Mouse (Mus musculus) neural tube, embryonic 11.5 days (tissue): ENCODE data around the gene Hectd1. TPM values are rescaled to one million over a fixed set of nuclear protein-coding genes. Genes with fewer than 3 reads are reported as not detected.

Experiments used
- ATAC-seq: fragments of 200-750 bp; cut with Nextera tagmentation; 2 replicates; pipeline ENCODE4 v1.8.0; 2017; ENCODE audit warnings: moderate number of reproducible peaks, mild to moderate bottlenecking, moderate TSS enrichment, moderate library complexity; ENCODE audit not compliant: insufficient read depth, low FRiP score, low TSS enrichment
- DNase-seq: peaks from one replicate; pipeline ENCODE4 v3.0.0-alpha.2; 2015; ENCODE audit warnings: low spot score
- H3K27ac ChIP-seq: fragments of 300-500 bp; sonication (generic); 2 replicates; pipeline ENCODE4 v1.5.1; 2014; ENCODE audit warnings: low read depth, mild to moderate bottlenecking, low read length
- H3K27me3 ChIP-seq: fragments of 300-500 bp; sonication (generic); 2 replicates; pipeline ENCODE4 v1.6.1; 2014; ENCODE audit warnings: mild to moderate bottlenecking, low read length, mixed read lengths; ENCODE audit not compliant: control insufficient read depth, insufficient read depth
- H3K36me3 ChIP-seq: fragments of 300-500 bp; sonication (generic); 2 replicates; pipeline ENCODE4 v1.6.1; 2014; ENCODE audit warnings: mild to moderate bottlenecking, low read length, moderate library complexity, mixed read lengths; ENCODE audit not compliant: control insufficient read depth, insufficient read depth
- H3K4me1 ChIP-seq: fragments of 300-500 bp; sonication (generic); 2 replicates; pipeline ENCODE4 v1.6.1; 2014; ENCODE audit warnings: low read length, mixed read lengths; ENCODE audit not compliant: control insufficient read depth, insufficient read depth
- H3K4me2 ChIP-seq: fragments of 300-500 bp; sonication (generic); 2 replicates; pipeline ENCODE4 v1.6.1; 2014; ENCODE audit warnings: low read depth, mild to moderate bottlenecking, moderate library complexity
- H3K4me3 ChIP-seq: fragments of 300-500 bp; sonication (generic); 2 replicates; pipeline ENCODE4 v1.5.1; 2014; ENCODE audit warnings: low read depth, low read length
- H3K9ac ChIP-seq: fragments of 300-500 bp; sonication (generic); 2 replicates; pipeline ENCODE4 v1.6.1; 2014; ENCODE audit warnings: mild to moderate bottlenecking, low read length
- H3K9me3 ChIP-seq: fragments of 300-500 bp; sonication (generic); 2 replicates; pipeline ENCODE4 v1.6.1; 2016; ENCODE audit warnings: low read length; ENCODE audit not compliant: control insufficient read depth
- WGBS: fragments of 180-500 bp; shearing (Covaris S2); extraction: QIAGEN DNeasy Blood & Tissue Kit; methylation state at CpG from one replicate; pipeline ENCODE4 v1.1.7; 2014; 5-methylcytosine and 5-hydroxymethylcytosine counted together
- polyA plus RNA-seq: library from polyadenylated mRNA; unstranded; fragments of >200 nt; fragmentation: Nextera tagmentation; extraction: Ambion mirVana; gene quantifications from 2 replicates; pipeline ENCODE4 v1.2.1, GENCODE M21; 2014

Gene Hectd1
- polyA plus RNA-seq, 1 experiment from 2014 or later = 36.4 TPM

DNA sequence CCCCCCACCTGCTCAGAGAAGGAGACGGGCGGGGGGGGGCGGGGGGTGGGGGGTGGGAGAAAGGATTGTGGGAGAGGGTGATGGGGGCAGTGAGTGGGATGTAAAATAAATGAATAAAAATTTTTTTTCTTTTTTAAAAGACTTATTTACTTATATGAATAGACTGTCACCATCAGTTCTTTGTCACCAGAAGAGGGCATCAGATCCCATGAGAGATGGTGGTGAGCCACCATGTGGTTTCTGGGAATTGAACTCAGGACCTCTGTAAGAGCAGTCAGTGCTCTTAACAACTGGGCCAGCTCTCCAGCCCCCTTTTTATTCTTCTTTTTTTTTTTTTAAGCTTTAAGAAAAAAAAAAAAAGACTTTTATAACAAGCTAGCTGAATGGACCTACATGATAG, 7.1 kb downstream of the Hectd1 start:
- no peaks in the 10 kb centered on the region for H3K9me3 ChIP-seq
- no peak for ATAC-seq
- H3K4me1 ChIP-seq = peaks cover 3% of the 10 kb centered on the region
- no peak overlapping the region for H3K4me3 ChIP-seq
- no peak overlapping the region for H3K27ac ChIP-seq
- DNase-seq = no peak
- 81% methylated on average over 3 of the region's 3 CpGs for WGBS
- no peaks in the 10 kb centered on the region for H3K27me3 ChIP-seq
- H3K9ac ChIP-seq = no peak overlapping the region
- H3K36me3 ChIP-seq = no peaks in the 10 kb centered on the region; the same call in 1 of the 2 replicates
- no peak overlapping the region for H3K4me2 ChIP-seq

DNA sequence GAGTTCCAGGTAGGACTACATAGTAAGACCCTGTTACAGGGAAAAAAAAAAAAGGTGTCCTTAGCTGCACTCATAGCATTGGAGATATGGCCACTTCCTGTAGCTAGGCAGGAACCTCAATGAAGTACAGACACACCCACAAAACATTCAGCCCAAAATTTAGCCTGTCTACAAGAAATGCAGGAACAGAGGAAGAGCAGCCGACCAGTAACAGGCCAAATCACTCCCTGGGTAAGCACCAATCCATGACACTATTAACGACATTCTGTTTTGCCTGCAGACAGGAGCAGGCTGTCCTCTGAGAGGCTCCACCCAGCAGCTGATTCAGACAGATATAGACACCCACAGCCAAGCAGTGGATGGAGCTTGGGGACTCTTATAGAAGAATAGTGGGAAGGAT, 8.1 kb downstream of the Hectd1 start:
- Histone ChIP-seq H3K36me3 (no peaks in the 10 kb centered on the region; the same call in 1 of the 2 replicates), H3K27me3 (no peaks in the 10 kb centered on the region), H3K9ac (no peak overlapping the region), H3K4me2 (no peak overlapping the region), H3K4me1 (no peaks in the 10 kb centered on the region), H3K27ac (no peak overlapping the region), H3K4me3 (no peak overlapping the region), H3K9me3 (no peaks in the 10 kb centered on the region)
- DNase-seq = no peak
- ATAC-seq = no peak
- WGBS = 70% methylated on average over 2 of the region's 2 CpGs

DNA sequence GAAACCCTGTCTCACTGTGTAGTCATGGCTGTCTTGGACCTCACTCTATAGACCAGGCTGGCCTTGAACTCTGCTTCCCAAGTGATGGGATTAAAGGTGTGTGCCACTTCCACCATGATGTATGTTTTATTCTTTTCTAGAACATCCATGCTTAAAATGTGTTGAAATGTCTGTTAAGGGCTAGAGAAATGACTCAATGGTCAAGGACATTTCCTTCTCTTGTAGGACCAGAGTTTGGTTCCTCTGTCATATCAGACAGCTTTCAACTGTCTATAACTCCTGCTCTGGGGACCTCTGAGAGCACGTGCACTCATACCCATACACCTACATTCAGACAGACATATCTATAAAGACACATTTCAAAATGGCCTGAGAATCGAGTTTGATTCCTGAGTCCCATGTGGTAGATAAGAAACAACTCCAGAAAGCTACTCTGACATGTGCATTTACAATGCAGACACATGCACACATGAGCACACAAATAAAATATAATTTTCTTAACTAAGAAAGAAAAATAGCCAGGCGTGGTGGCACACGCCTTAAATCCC, 9.3 kb downstream of the Hectd1 start:
- DNase-seq (no peak), ATAC-seq (no peak)
- Histone ChIP-seq H3K9ac (no peak overlapping the region), H3K9me3 (no peaks in the 10 kb centered on the region), H3K4me1 (no peaks in the 10 kb centered on the region), H3K27ac (no peak overlapping the region), H3K27me3 (no peaks in the 10 kb centered on the region), H3K4me3 (no peak overlapping the region), H3K4me2 (no peak overlapping the region), H3K36me3 (no peaks in the 10 kb centered on the region)
- WGBS = 93% methylated on average over 4 of the region's 4 CpGs

DNA sequence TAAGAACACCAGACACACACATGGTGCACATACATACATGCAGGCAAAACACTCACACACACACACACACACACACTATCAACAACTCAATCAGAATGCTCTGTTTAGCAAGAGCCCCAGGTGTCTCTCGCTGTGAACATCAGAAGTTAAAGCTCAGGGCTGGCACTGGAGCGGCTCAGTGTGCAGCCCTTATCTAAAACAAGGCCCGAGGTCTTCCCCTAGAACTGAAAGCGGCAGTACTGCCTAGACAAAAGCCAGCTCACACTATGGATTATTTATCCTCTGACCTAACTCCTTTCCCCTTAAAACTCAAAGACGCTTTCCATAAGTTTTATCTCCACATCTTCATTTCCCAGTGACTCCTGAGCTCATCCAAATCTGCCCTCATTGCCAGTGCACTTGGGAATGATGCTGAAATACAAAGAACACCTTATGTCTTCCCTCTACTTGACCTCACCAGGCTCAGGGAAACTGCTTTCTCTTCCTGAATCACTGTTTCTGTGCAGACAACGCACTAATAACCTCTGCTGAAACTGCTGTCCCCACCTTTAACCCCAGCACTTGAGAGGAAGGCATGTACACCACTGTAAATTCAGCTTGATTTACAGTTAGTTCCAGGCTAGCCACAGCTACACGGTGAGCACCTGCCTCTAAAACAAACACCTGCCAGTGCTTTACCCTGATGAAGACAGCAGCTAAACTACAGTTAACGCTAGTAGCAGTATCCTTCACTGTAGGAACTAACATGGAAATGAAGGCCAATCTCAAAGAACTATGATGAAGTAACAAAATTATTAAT, 11.3 kb downstream of the Hectd1 start:
- no peaks in the 10 kb centered on the region for H3K4me1 ChIP-seq
- H3K9ac ChIP-seq = no peak overlapping the region
- 73% methylated on average over 8 of the region's 8 CpGs for WGBS
- ATAC-seq (no peak), DNase-seq (no peak)
- H3K27me3 ChIP-seq = no peaks in the 10 kb centered on the region
- H3K4me2 ChIP-seq = no peak overlapping the region
- peaks cover 2% of the 10 kb centered on the region; the same call in 1 of the 2 replicates for H3K36me3 ChIP-seq
- no peaks in the 10 kb centered on the region for H3K9me3 ChIP-seq
- H3K27ac ChIP-seq = no peak overlapping the region
- no peak overlapping the region for H3K4me3 ChIP-seq

DNA sequence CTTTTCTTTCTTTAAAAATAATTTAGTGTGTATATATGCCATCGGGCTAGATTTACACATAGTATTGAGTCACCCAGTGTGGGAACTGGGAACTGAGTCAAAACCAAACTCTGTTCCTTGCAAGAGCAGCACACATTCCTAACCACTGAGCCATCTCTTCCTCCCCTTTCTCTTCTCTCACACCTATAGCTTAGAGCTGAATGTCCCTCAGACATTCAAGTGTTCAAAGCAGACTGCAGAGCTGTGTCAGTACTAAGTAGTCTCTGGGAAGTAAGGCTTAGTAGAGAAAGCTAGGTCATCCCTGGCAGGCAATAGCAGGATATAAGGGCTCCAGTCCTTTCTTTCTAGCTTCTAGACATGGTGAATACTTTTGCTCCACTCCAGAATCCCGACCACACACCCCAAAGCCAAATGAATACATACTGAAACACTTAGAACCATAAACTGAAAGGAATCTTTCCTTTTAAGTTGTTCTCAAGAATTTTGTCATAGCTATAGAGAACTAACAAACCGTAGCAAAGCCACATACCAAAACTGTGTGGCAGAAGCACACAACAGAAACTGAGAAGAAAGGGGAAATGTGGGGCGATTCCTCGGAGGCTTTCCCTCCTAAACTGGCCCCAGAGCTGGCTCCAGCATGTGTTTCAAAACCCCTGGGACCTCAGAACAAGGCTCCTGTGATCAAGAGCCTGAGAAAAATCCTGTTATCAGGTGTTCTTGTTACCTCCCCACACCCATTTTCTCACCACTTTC, 17.8 kb downstream of the Hectd1 start:
- Histone ChIP-seq H3K4me2 (no peak overlapping the region), H3K9ac (no peak overlapping the region), H3K36me3 (peaks cover 2% of the 10 kb centered on the region; the same call in 1 of the 2 replicates), H3K4me1 (no peaks in the 10 kb centered on the region), H3K9me3 (no peaks in the 10 kb centered on the region), H3K27me3 (no peaks in the 10 kb centered on the region), H3K4me3 (no peak overlapping the region), H3K27ac (no peak overlapping the region)
- 86% methylated on average over 5 of the region's 5 CpGs for WGBS
- no peak for ATAC-seq
- DNase-seq = no peak

DNA sequence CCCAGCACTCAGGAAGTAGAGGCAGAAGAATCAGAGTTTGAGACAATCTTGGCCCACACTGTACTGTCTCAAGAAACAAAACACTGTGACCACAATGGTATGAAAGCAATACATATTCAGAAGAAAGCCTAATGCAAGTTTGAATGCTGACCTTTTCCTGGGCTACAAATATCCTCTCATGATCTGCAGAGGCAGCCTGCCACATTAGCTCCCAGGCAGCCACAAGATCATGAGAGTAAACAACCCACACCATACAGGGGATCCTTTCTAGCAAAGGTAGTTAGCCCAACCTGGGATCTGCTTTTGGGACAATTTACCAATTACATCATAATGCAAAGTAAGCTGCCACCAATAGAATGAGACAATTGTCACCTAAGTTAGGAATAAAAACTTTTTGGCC, 18.8 kb downstream of the Hectd1 start:
- Histone ChIP-seq H3K36me3 (peaks cover 2% of the 10 kb centered on the region; the same call in 1 of the 2 replicates), H3K27me3 (no peaks in the 10 kb centered on the region), H3K4me1 (no peaks in the 10 kb centered on the region), H3K27ac (no peak overlapping the region), H3K4me3 (no peak overlapping the region), H3K4me2 (no peak overlapping the region), H3K9me3 (no peaks in the 10 kb centered on the region), H3K9ac (no peak overlapping the region)
- ATAC-seq (no peak), DNase-seq (no peak)

DNA sequence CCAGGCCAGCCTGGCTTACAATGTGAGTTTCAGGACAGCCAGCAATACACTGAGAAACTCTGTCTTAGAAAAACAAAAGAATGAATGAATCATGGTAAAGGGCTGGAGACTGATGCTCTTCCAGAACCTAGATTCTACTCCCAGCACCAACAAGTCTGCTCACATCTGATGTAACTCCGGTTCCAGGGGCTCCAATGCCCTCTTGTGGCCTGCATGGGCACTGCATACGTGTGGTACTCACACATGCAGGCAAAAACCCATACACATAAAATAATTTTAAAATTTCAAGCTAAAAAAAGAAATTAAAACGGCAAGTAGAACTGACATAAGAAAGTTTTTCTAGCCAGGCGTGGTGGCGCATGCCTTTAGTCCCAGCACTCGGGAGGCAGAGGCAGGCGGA, 44.5 kb downstream of the Hectd1 start:
- H3K4me3 ChIP-seq = no peak overlapping the region
- peak; percentile 46 for DNase-seq
- WGBS = 93% methylated on average over 7 of the region's 7 CpGs
- H3K4me2 ChIP-seq = no peak overlapping the region
- H3K4me1 ChIP-seq = no peaks in the 10 kb centered on the region
- peaks cover 6% of the 10 kb centered on the region for H3K36me3 ChIP-seq
- H3K27me3 ChIP-seq = no peaks in the 10 kb centered on the region
- H3K9ac ChIP-seq = no peak overlapping the region
- H3K27ac ChIP-seq = no peak overlapping the region
- no peaks in the 10 kb centered on the region for H3K9me3 ChIP-seq
- no peak for ATAC-seq

DNA sequence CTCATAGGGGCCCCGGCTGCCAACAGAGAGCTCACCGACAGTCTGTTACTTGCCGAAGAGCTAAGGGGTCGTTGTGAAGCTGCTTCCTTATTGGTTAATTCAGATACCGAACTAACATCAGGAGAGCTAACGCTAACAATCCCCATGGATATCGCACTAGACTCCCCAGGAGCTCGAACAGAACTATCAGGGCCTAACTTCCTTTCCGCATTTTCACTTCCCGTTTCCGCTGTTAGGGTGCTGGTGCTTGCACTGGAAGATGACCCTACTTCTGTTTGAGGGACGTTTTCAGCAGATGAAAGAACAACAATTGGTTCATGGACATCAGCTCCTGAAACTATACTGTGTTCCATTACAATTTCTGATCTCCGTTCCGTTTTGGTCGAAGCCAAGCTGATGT, 60.6 kb downstream of the Hectd1 start:
- peaks cover 5% of the 10 kb centered on the region; the same call in 1 of the 2 replicates for H3K36me3 ChIP-seq
- ATAC-seq = no peak
- no peaks in the 10 kb centered on the region for H3K9me3 ChIP-seq

More for the DNA sequence above, 60.6 kb downstream of the Hectd1 start:
- DNase-seq = no peak
- no peak overlapping the region for H3K27ac ChIP-seq
- no peak overlapping the region for H3K4me2 ChIP-seq
- H3K4me1 ChIP-seq = no peaks in the 10 kb centered on the region
- H3K4me3 ChIP-seq = no peak overlapping the region
- no peaks in the 10 kb centered on the region for H3K27me3 ChIP-seq
- WGBS = 95% methylated on average over 15 of the region's 15 CpGs
- no peak overlapping the region for H3K9ac ChIP-seq
